Mouse (Mus musculus) lung, embryonic 15.5 days (tissue): ENCODE results near the gene Chst7. TPM values are rescaled to one million over a fixed set of nuclear protein-coding genes. Genes with fewer than 3 reads are reported as not detected.

ENCODE experiments used
- ATAC-seq: fragments of 200-750 bp; cut with Nextera tagmentation; 2 replicates; pipeline ENCODE4 v1.8.0; 2017; ENCODE audit warnings: moderate number of reproducible peaks, borderline replicate concordance; ENCODE audit not compliant: low FRiP score, low TSS enrichment; ENCODE audit errors: extremely low read depth
- H3K27ac ChIP-seq: fragments of 300-500 bp; sonication (generic); 2 replicates; pipeline ENCODE4 v1.5.1; 2015; ENCODE audit warnings: moderate library complexity, mild to moderate bottlenecking, inconsistent platforms
- H3K27me3 ChIP-seq: fragments of 300-500 bp; sonication (generic); 2 replicates; pipeline ENCODE4 v1.6.1; 2015; ENCODE audit warnings: inconsistent platforms
- H3K36me3 ChIP-seq: fragments of 300-500 bp; sonication (generic); 2 replicates; pipeline ENCODE4 v1.6.1; 2015; ENCODE audit warnings: inconsistent platforms
- H3K4me1 ChIP-seq: fragments of 300-500 bp; sonication (generic); 2 replicates; pipeline ENCODE4 v1.6.1; 2015; ENCODE audit warnings: inconsistent platforms
- H3K4me2 ChIP-seq: fragments of 300-500 bp; sonication (generic); 2 replicates; pipeline ENCODE4 v1.6.1; 2015; ENCODE audit warnings: inconsistent platforms, mild to moderate bottlenecking, moderate library complexity
- H3K4me3 ChIP-seq: fragments of 300-500 bp; sonication (generic); 2 replicates; pipeline ENCODE4 v1.5.1; 2015; ENCODE audit warnings: mild to moderate bottlenecking, inconsistent platforms
- H3K9ac ChIP-seq: fragments of 300-500 bp; sonication (generic); 2 replicates; pipeline ENCODE4 v1.6.1; 2015; ENCODE audit warnings: inconsistent platforms
- H3K9me3 ChIP-seq: fragments of 300-500 bp; sonication (generic); 2 replicates; pipeline ENCODE4 v1.6.1; 2016; ENCODE audit warnings: inconsistent platforms
- WGBS: fragments of 180-500 bp; shearing (Covaris S2); methylation state at CpG from one replicate; pipeline ENCODE4 v1.1.7; 2015; 5-methylcytosine and 5-hydroxymethylcytosine counted together
- polyA plus RNA-seq: library from polyadenylated mRNA; unstranded; fragments of >200 nt; fragmentation: Nextera tagmentation; extraction: Ambion mirVana; gene quantifications from 2 replicates; pipeline ENCODE4 v1.2.1, GENCODE M21; 2015

The Chst7 gene
- 6.7 and 6.9 TPM in 2 replicates for polyA plus RNA-seq

DNA sequence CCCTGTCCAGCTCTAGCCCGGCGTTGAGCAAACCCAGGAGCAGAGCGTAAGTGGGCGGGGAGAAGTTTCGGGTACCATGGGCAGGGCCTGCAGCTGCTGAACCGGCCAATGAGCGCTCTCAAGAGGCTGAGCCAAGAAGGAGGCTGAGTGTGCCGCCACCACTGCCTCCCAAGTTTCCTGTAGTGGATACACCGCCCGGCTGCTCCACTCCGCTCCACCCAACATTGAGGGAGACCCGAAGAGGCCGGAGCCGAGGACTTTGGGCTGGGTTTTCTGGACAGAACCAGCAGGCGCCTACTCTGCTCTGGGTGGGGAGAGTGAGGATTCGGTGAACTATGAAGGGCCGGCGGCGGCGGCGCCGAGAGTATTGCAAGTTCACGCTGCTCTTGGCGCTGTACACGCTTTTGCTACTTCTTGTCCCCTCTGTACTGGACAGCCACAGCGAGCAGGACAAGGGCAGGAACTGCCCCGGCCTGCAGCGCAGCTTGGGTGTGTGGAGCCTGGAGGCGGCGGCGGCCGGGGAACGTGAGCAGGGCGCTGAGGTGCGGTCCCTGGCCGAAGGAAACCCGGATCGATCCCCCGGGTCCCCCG, at the start of gene Chst7:
Gene Chst7 (plus strand): TSS at position 180 of the 591 bp plus-strand sequence.
- Histone ChIP-seq H3K4me2 (peak within 1 kb of the TSS; percentile 78), H3K9me3 (no peaks in the 10 kb centered on the region), H3K36me3 (no peaks in the 10 kb centered on the region), H3K27me3 (peaks cover 7% of the 10 kb centered on the region), H3K4me3 (peak within 1 kb of the TSS; percentile 48), H3K9ac (peak within 1 kb of the TSS; percentile 41), H3K27ac (0 out of 2 replicates have a peak within 1 kb of the TSS, but pooled peaks have one; percentile 37), H3K4me1 (no peaks in the 10 kb centered on the region)
- 21% methylated on average over 38 of the region's 40 CpGs for WGBS
- ATAC-seq: peak; percentile 96

DNA sequence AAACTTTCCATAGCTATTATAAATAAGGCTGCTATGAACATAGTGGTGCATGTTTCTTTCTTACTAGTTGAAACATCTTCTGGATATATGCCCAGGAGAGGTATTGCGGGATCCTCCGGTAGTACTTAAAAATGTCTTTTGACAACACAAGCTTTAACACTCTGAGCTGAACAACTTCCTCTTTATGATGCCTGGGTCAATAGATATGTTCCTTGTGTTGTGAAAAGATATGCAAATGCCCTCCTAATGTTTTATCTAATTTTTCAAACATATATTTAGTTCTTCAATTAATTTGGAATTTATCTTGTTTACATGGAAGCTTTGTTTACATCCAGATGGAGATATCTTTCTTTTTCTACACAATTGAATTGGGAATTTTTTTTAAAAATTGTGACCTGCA, 47.1 kb upstream of the Chst7 start:
- Histone ChIP-seq H3K36me3 (no peaks in the 10 kb centered on the region), H3K9ac (no peak overlapping the region), H3K27ac (no peak overlapping the region), H3K9me3 (no peaks in the 10 kb centered on the region), H3K27me3 (no peaks in the 10 kb centered on the region), H3K4me3 (no peak overlapping the region), H3K4me2 (no peak overlapping the region), H3K4me1 (no peaks in the 10 kb centered on the region)
- WGBS: 84% methylated on average over 2 of the region's 2 CpGs
- ATAC-seq: no peak

DNA sequence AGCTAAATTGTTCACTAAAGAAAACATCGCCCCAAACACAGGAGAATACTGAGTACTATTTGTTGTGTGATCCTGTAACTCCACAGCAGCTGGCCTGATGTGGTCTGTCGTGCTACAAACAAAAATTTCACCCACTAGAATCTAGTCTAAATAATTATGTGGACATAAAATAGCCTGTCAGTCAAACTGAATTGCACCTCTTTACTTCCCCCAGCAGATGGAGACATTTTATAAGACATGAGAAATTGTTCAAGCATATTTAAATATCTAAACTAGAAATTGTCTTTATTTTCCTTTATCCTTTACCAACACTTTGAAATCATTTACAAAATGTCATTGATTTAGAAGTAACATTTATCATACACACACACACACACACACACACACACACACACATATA, 38.4 kb upstream of the Chst7 start:
- Histone ChIP-seq H3K4me2 (no peak overlapping the region), H3K27me3 (no peaks in the 10 kb centered on the region), H3K27ac (no peak overlapping the region), H3K36me3 (no peaks in the 10 kb centered on the region), H3K9ac (no peak overlapping the region), H3K4me1 (no peaks in the 10 kb centered on the region), H3K4me3 (no peak overlapping the region), H3K9me3 (no peaks in the 10 kb centered on the region)
- WGBS: 31% methylated on average over 2 of the region's 2 CpGs
- no peak for ATAC-seq

DNA sequence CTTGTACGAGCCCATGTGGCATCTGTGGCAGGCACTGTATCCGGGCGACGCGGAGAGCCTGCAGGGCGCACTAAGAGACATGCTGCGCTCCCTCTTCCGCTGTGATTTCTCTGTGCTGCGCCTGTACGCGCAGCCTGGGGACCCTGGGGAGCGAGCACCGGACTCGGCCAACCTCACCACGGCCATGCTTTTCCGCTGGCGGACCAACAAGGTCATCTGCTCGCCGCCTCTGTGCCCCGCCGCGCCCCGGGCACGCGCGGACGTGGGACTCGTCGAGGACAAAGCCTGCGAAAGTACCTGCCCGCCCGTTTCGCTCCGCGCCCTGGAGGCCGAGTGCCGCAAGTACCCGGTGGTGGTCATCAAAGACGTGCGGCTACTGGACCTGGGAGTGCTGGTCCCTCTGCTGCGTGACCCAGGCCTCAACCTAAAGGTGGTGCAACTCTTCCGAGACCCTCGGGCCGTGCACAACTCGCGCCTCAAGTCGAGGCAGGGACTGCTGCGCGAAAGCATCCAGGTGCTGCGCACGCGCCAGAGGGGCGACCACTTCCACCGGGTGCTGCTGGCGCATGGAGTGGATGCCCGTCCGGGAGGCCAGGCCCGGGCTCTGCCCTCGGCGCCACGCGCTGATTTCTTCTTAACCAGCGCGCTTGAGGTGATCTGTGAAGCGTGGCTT, 872 bp downstream of the Chst7 start:
- H3K4me2 ChIP-seq: peak overlapping the region; percentile 78
- peak overlapping the region; percentile 41; the same call in 1 of the 2 replicates for H3K9ac ChIP-seq
- no peaks in the 10 kb centered on the region for H3K36me3 ChIP-seq
- H3K4me1 ChIP-seq: no peaks in the 10 kb centered on the region
- H3K4me3 ChIP-seq: peak overlapping the region; percentile 48
- WGBS: 15% methylated on average over 65 of the region's 65 CpGs
- ATAC-seq: peak; percentile 32
- no peak overlapping the region for H3K27ac ChIP-seq
- no peaks in the 10 kb centered on the region for H3K9me3 ChIP-seq
- peaks cover 7% of the 10 kb centered on the region for H3K27me3 ChIP-seq

DNA sequence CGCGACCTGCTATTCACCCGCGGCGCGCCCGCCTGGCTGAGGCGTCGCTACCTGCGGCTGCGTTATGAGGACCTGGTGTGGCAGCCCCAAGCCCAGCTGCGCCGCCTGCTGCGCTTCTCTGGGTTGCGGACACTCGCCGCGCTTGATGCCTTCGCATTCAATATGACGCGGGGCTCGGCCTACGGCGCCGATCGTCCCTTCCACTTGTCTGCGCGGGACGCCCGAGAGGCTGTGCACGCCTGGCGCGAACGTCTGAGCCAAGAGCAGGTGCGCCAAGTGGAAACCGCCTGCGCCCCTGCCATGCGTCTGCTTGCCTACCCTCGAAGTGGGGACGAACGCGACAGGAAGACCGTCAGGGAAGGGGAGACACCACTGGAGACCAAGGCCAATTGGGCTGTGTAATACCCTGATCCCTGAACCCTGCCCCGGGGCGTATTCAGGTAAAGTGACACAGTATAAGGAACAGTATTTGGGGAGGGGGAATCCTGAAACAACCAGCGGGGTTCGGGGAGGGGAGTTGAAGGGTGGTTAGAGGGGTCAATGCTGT, 1.5 kb downstream of the Chst7 start:
- H3K9me3 ChIP-seq: no peaks in the 10 kb centered on the region
- H3K36me3 ChIP-seq: no peaks in the 10 kb centered on the region
- no peak overlapping the region for H3K27ac ChIP-seq
- peak overlapping the region; percentile 16; the same call in 1 of the 2 replicates for H3K9ac ChIP-seq
- 19% methylated on average over 47 of the region's 47 CpGs for WGBS
- no peak for ATAC-seq
- H3K4me2 ChIP-seq: peak overlapping the region; percentile 78
- H3K27me3 ChIP-seq: peaks cover 7% of the 10 kb centered on the region
- no peaks in the 10 kb centered on the region for H3K4me1 ChIP-seq
- peak overlapping the region; percentile 48 for H3K4me3 ChIP-seq

DNA sequence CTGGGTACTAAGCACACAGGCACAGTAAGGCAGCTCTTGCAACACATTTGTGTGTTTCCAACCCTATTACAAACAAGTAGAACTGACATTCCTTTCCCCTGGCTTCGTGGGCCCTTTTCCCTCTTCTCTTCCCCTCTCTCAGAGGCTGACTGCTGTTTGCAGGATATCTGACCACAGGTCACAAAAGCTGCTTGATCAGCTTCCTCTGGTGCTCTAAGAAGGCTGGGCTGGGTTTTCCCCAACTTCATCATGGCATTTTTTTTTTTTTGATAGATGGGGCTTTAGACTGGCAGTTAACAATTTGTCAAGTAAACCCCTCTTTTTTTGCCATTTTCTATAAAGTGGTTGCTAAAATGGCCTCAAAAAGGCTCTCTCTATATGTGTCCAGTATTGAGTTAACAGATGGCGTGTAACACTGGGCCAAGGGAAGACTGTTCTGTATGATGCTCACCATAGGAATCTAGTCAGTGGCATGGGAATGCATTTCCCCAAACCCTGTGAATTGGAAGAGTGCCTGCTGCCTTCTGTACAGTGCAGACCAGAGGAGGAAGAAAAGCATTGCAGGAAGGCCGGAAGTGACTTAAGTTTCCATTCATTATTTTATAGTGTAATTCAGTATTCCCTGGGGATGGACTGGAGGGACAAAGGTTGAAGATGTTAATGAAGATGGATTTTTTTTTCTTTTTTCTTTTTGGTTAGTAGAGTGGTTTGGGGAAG, 2.6 kb downstream of the Chst7 start:
- Histone ChIP-seq H3K36me3 (no peaks in the 10 kb centered on the region), H3K4me2 (0 out of 2 replicates have a peak overlapping the region, but pooled peaks have one; percentile 78), H3K4me3 (no peak overlapping the region), H3K9ac (no peak overlapping the region), H3K27ac (no peak overlapping the region), H3K9me3 (no peaks in the 10 kb centered on the region), H3K4me1 (no peaks in the 10 kb centered on the region), H3K27me3 (peaks cover 7% of the 10 kb centered on the region)
- ATAC-seq: no peak
- 50% methylated on average over 3 of the region's 3 CpGs for WGBS

DNA sequence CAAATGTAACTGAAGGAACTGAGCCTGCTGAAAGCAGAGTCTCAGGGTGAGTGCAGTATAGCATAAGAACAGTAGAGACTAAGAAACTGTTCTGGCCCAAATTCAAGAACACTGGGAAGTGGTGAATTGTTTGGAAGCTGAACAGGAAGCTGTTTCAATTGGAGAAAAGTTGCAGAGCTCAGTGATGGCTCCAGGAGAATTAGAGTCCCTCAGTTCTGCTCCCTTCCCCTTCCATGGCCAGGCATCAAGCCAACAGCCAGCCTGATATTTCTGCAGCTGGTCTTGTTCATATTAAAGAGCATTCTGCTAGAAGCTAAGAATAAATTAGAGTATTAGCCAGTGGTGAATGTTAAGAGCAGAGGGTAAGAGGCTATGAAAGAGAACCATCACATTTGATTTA, 7.3 kb downstream of the Chst7 start:
- H3K4me2 ChIP-seq: no peak overlapping the region

DNA sequence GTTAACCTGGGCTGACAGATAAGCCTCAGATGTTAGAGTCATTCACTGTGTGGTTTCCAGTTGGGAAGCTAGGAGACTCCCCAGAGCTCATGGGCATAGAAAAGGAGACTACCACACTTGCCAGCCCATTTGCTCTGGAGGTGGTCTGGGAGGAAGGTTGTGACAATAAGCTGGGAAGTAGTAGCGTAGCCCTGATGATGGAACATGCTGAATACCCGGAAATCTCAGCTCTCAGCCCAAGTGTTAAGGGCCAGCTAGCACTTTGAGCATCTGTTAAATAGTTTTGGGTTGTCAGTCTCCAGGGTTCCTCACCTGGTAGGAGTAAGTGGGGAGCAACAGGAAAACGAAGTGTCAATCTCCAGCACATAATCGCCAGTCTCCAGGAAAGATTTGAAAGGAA, 10.8 kb downstream of the Chst7 start:
- H3K27ac ChIP-seq: no peak overlapping the region
- H3K4me3 ChIP-seq: no peak overlapping the region
- no peaks in the 10 kb centered on the region for H3K4me1 ChIP-seq
- no peaks in the 10 kb centered on the region for H3K27me3 ChIP-seq
- ATAC-seq: no peak
- H3K9me3 ChIP-seq: no peaks in the 10 kb centered on the region
- no peak overlapping the region for H3K4me2 ChIP-seq
- WGBS: 43% methylated on average over 4 of the region's 4 CpGs
- H3K9ac ChIP-seq: no peak overlapping the region
- no peaks in the 10 kb centered on the region for H3K36me3 ChIP-seq

More for the DNA sequence above, 7.3 kb downstream of the Chst7 start:
- Histone ChIP-seq H3K9me3 (no peaks in the 10 kb centered on the region), H3K4me1 (no peaks in the 10 kb centered on the region), H3K27ac (no peak overlapping the region), H3K27me3 (no peaks in the 10 kb centered on the region), H3K36me3 (no peaks in the 10 kb centered on the region), H3K9ac (no peak overlapping the region), H3K4me3 (no peak overlapping the region)
- no peak for ATAC-seq

DNA sequence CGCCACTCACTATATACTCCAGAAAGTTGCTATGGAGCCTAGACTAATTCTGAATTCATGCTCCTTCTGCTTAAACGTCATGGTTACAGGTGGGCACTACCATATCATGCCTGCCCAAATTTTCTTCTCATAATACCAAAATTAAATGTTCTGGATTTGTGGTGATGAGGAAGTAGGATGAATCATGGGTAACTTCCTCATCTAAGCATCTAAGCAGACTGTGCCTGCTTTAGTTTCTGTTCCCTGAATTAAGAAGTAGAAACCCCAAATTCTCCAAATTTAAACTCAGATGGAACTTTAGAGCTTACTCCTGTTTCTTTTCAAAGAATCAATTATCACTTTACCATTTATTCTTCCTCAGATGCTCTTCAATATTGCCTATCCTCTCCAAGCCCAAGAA, 58.4 kb downstream of the Chst7 start:
- Histone ChIP-seq H3K36me3 (no peaks in the 10 kb centered on the region), H3K27me3 (no peaks in the 10 kb centered on the region), H3K4me3 (no peak overlapping the region), H3K4me1 (no peaks in the 10 kb centered on the region), H3K27ac (no peak overlapping the region), H3K4me2 (no peak overlapping the region), H3K9ac (no peak overlapping the region), H3K9me3 (no peaks in the 10 kb centered on the region)
- WGBS: 62% methylated on average over 2 of the region's 2 CpGs
- no peak for ATAC-seq

DNA sequence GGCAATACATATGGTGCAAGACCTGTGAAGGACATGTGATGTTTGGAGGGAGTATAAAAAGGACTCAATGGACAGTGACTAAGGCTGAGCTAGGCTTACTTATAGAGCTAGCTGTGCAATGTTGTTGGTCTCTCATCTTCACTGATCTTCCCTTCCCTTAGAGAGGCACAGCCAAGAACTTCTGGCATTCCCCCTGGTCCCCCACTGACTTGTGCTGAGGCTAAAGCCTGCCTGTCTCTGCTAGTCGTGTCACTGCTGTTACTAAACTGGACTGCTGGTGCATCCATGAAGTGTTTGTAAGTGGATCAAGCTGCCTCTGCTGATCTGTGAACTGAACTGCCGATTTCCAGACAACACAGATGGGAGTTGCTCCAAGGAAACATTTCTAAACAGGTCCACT, 66.1 kb downstream of the Chst7 start:
- no peak for ATAC-seq
- H3K4me1 ChIP-seq: no peaks in the 10 kb centered on the region
- WGBS: 64% methylated on average over 2 of the region's 2 CpGs

DNA sequence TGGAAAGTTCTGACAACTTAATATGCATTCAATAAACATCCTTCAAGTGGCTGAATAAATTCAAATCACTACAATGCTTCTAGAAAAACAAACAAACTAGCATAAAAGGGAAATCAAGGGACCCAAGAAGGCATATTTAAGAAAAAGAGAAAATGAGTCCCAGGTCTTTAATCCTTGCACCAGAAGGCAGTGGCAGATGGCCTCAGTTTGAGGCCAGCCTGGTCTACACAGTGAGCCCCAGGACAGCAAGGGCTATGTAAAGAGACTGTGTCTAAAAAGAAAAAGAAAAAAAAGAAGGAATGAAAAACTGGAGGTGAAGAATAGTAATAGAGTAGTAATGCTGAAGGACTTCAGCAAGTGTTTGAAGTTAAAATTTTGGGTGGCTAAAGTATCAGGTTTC, 69.6 kb downstream of the Chst7 start:
- no peak overlapping the region for H3K4me3 ChIP-seq
- H3K4me2 ChIP-seq: no peak overlapping the region
- no peak for ATAC-seq
- no peak overlapping the region for H3K27ac ChIP-seq
- H3K9me3 ChIP-seq: no peaks in the 10 kb centered on the region
- no peaks in the 10 kb centered on the region for H3K36me3 ChIP-seq
- H3K27me3 ChIP-seq: no peaks in the 10 kb centered on the region
- H3K4me1 ChIP-seq: no peaks in the 10 kb centered on the region
- H3K9ac ChIP-seq: no peak overlapping the region

More for the DNA sequence above, 66.1 kb downstream of the Chst7 start:
- no peak overlapping the region for H3K4me2 ChIP-seq
- no peak overlapping the region for H3K4me3 ChIP-seq
- no peak overlapping the region for H3K9ac ChIP-seq
- H3K9me3 ChIP-seq: no peaks in the 10 kb centered on the region
- H3K36me3 ChIP-seq: no peaks in the 10 kb centered on the region
- no peaks in the 10 kb centered on the region for H3K27me3 ChIP-seq
- H3K27ac ChIP-seq: no peak overlapping the region

DNA sequence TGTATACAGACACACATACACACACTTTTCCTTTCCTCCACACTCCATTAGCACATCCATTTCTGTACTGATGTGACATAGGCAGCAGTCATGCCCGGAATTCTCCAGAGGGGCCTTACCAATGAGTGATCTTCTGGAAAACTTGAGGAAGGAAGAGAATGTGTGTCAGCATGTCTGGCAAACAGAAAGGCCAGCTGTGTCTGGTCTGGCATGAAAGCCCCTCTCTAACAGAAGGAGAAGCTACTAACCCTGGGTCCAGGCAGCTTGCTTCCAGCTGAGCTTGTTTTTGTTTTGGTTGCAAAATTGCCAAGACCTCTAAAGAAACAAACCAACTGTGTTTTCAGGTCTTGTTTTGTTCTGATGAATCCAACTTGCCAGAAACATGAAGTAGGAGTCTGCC, 70.1 kb downstream of the Chst7 start:
- Histone ChIP-seq H3K4me1 (no peaks in the 10 kb centered on the region), H3K4me2 (no peak overlapping the region), H3K27me3 (no peaks in the 10 kb centered on the region), H3K27ac (no peak overlapping the region), H3K9me3 (no peaks in the 10 kb centered on the region), H3K4me3 (no peak overlapping the region), H3K36me3 (no peaks in the 10 kb centered on the region), H3K9ac (no peak overlapping the region)
- ATAC-seq: no peak
- 44% methylated on average over 1 of the region's 1 CpGs for WGBS
